Mouse (Mus musculus) liver, postnatal 0 days (tissue): ENCODE measurements at regions not wholly inside any gene's neighbourhood (a gene's known extent, or its start where the extent isn't known, plus 50 kb on each side); places are given as distances from the start of the nearest gene placed in this dataset.

Experiments
- ATAC-seq: fragments of 200-750 bp; cut with Nextera tagmentation; 2 replicates; pipeline ENCODE4 v1.8.0; 2017; ENCODE audit warnings: mild to moderate bottlenecking, moderate library complexity
- DNase-seq: peaks from one replicate; pipeline ENCODE4 v3.0.0-alpha.2; 2016
- H3K27ac ChIP-seq: fragments of 300-500 bp; sonication (generic); 2 replicates; pipeline ENCODE4 v1.5.1; 2014; ENCODE audit warnings: antibody characterized with exemption, moderate library complexity, mild to moderate bottlenecking, low read depth
- H3K27me3 ChIP-seq: fragments of 300-500 bp; sonication (generic); 2 replicates; pipeline ENCODE4 v1.6.1; 2014; ENCODE audit warnings: low read length, control low read depth, mixed read lengths; ENCODE audit not compliant: insufficient read depth
- H3K36me3 ChIP-seq: fragments of 300-500 bp; sonication (generic); replicated peaks from 2 replicates; pipeline ENCODE4 v1.6.1; 2014; ENCODE audit warnings: mild to moderate bottlenecking, control low read depth, low read length, moderate library complexity, mixed read lengths; ENCODE audit not compliant: insufficient read depth
- H3K4me1 ChIP-seq: fragments of 300-500 bp; sonication (generic); 2 replicates; pipeline ENCODE4 v1.6.1; 2014; ENCODE audit warnings: antibody characterized with exemption, mild to moderate bottlenecking, control low read depth; ENCODE audit not compliant: insufficient read depth
- H3K4me2 ChIP-seq: fragments of 300-500 bp; sonication (generic); 2 replicates; pipeline ENCODE4 v1.6.1; 2014; ENCODE audit warnings: low read depth, mild to moderate bottlenecking, low read length, moderate library complexity, mixed read lengths
- H3K4me3 ChIP-seq: fragments of 300-500 bp; sonication (generic); 2 replicates; pipeline ENCODE4 v1.5.1; 2014; ENCODE audit warnings: low read depth, low read length
- H3K9ac ChIP-seq: fragments of 300-500 bp; sonication (generic); replicated peaks from 2 replicates; pipeline ENCODE4 v1.6.1; 2014; ENCODE audit warnings: mild to moderate bottlenecking, moderate library complexity
- H3K9me3 ChIP-seq: fragments of 300-500 bp; sonication (generic); 2 replicates; pipeline ENCODE4 v1.6.1; 2016; ENCODE audit warnings: mild to moderate bottlenecking, control low read depth, low read length, mixed read lengths
- CTCF ChIP-seq: sonication (generic); IDR thresholded peaks from 2 replicates; pipeline ENCODE4 v1.5.1; 2016; ENCODE audit warnings: antibody characterized with exemption, low read depth
- EP300 ChIP-seq: IDR thresholded peaks from 2 replicates; pipeline ENCODE4 v1.6.1; 2016; ENCODE audit warnings: antibody characterized with exemption, low read depth, mild to moderate bottlenecking
- WGBS: fragments of 180-500 bp; shearing (Covaris S2); extraction: QIAGEN DNeasy Blood & Tissue Kit; methylation state at CpG from one replicate; pipeline ENCODE4 v1.1.7; 2014; ENCODE audit not compliant: insufficient replicate concordance; 5-methylcytosine and 5-hydroxymethylcytosine counted together

GRCm38 (mm10) chr4:55686771-55687170, 154.5 kb upstream of the Klf4 start:
- TF ChIP-seq EP300 (no peak), CTCF (no peak)
- Histone ChIP-seq H3K9me3 (no peaks in the 10 kb centered on the region), H3K27me3 (no peaks in the 10 kb centered on the region), H3K4me3 (no peak overlapping the region), H3K4me2 (no peak overlapping the region), H3K9ac (no peak overlapping the region), H3K4me1 (no peaks in the 10 kb centered on the region), H3K36me3 (no peaks in the 10 kb centered on the region), H3K27ac (no peak overlapping the region)
- DNase-seq (no peak), ATAC-seq (no peak)
- WGBS, result 80% methylated on average over 3 of the region's 3 CpGs

- Histone ChIP-seq H3K4me2 (no peak overlapping the region), H3K9ac (no peak overlapping the region), H3K36me3 (no peaks in the 10 kb centered on the region), H3K27me3 (no peaks in the 10 kb centered on the region), H3K9me3 (no peaks in the 10 kb centered on the region), H3K4me1 (no peaks in the 10 kb centered on the region), H3K4me3 (no peak overlapping the region), H3K27ac (no peak overlapping the region)
- ATAC-seq (no peak), DNase-seq (no peak)
- WGBS, result 56% methylated on average over 6 of the region's 6 CpGs
- no peak for TF ChIP-seq EP300
- no peak for TF ChIP-seq CTCF
These were observed 140.0 kb upstream of the Klf4 start for GRCm38 (mm10) chr4:55672288-55672687.

DNA sequence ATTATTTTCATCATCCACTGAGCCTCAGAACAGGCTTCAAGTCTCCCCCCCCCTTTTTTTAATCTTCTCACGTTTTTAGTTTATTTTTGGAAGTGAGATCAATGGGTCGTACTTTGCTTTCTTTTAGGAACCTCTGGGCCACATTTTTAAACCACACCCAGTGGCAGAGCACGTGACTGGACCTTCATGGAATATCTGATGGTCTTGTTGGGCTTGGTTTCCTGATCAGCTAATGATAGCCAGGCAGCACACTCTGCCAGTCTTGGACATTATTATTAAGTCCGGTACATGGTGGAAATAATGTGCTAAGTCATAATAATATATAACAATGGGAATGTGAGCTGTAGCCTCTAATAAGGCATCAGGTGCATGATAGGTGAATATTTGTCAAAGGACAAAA, 138.0 kb upstream of the Klf4 start:
- no peaks in the 10 kb centered on the region for H3K4me1 ChIP-seq
- ATAC-seq (no peak), DNase-seq (no peak)
- H3K36me3 ChIP-seq, result no peaks in the 10 kb centered on the region
- H3K9ac ChIP-seq, result no peak overlapping the region
- no peaks in the 10 kb centered on the region for H3K27me3 ChIP-seq
- H3K4me3 ChIP-seq, result no peak overlapping the region
- TF ChIP-seq CTCF (no peak), EP300 (no peak)
- no peak overlapping the region for H3K27ac ChIP-seq
- H3K9me3 ChIP-seq, result no peaks in the 10 kb centered on the region
- H3K4me2 ChIP-seq, result no peak overlapping the region
- WGBS, result 51% methylated on average over 4 of the region's 4 CpGs

DNA sequence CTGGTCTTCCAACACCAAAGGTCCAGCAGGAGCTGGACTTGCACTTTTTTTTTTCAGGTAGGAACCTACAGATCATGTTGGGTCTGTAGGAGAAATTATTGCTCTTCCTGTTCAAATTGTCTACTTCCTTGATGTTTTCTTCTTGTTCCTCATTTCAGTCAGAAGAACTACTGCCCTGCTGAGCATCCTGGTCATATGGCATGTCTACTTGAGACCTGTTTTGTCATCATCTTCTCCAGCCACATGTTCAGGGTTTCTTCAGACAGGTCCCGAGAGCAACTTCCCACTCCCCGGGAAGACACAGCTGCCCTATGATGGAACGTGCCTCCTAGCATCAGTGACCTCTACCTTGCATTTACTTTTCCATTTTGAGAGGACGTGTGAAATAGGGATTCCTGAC, 132.6 kb upstream of the Klf4 start:
- Histone ChIP-seq H3K9ac (no peak overlapping the region), H3K9me3 (no peaks in the 10 kb centered on the region), H3K4me3 (no peak overlapping the region), H3K27ac (no peak overlapping the region), H3K27me3 (0 out of 2 replicates have a peak, but pooled peaks cover 3% of the 10 kb centered on the region), H3K36me3 (no peaks in the 10 kb centered on the region), H3K4me2 (no peak overlapping the region), H3K4me1 (no peaks in the 10 kb centered on the region)
- ATAC-seq (no peak), DNase-seq (no peak)
- no peak for TF ChIP-seq CTCF
- no peak for TF ChIP-seq EP300
- 48% methylated on average over 4 of the region's 4 CpGs for WGBS

DNA sequence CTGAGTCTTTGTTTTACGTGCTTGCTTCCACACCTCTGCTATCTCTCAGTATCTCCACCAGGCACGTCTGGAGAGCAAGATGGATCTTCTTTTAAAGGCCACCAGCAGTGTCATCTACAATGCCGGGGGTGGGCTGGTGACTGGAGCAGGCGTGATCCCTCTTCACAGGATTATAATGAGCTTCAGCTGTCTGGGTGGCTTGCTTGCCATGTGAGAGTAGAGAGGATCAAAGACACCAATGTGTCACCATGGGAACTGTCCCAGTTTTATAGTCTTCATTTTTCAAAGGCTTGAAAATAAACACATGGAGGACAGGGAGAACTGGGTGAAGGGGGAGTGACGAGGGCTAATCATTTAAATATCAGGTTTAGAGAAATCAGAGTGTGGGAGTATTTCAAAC, 131.6 kb upstream of the Klf4 start:
- 53% methylated on average over 5 of the region's 5 CpGs for WGBS
- Histone ChIP-seq H3K27me3 (0 out of 2 replicates have a peak, but pooled peaks cover 3% of the 10 kb centered on the region), H3K9me3 (no peaks in the 10 kb centered on the region), H3K36me3 (no peaks in the 10 kb centered on the region), H3K4me3 (no peak overlapping the region), H3K4me1 (no peaks in the 10 kb centered on the region), H3K9ac (no peak overlapping the region), H3K27ac (no peak overlapping the region), H3K4me2 (no peak overlapping the region)
- TF ChIP-seq CTCF (no peak), EP300 (no peak)
- ATAC-seq (no peak), DNase-seq (no peak)

DNA sequence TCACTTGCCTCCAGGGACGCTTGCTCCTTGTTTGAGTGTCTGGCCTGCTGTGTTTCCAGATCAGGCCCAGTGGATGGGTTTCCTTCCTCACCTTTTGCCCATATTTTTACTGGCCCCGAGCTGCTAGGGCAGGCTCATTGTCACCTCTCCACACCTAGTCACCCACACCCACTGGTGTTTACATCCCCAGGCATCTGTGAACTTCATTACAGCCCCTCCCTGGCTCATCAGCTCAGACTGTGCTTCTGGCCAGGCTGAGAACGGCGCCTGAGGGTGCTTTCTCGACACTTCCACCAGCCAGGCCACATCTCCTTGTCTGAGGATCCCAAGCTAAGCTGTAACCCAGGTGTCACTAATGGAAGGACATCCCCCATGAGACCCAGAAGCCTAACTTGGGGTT, 129.8 kb upstream of the Klf4 start:
- no peak overlapping the region for H3K4me3 ChIP-seq
- 58% methylated on average over 5 of the region's 5 CpGs for WGBS
- H3K9me3 ChIP-seq, result no peaks in the 10 kb centered on the region
- H3K27ac ChIP-seq, result no peak overlapping the region
- DNase-seq (no peak), ATAC-seq (no peak)
- peaks cover 7% of the 10 kb centered on the region; the same call in 1 of the 2 replicates for H3K27me3 ChIP-seq
- H3K4me2 ChIP-seq, result no peak overlapping the region
- no peaks in the 10 kb centered on the region for H3K36me3 ChIP-seq
- no peaks in the 10 kb centered on the region for H3K4me1 ChIP-seq
- H3K9ac ChIP-seq, result no peak overlapping the region
- no peak for TF ChIP-seq EP300
- no peak for TF ChIP-seq CTCF

- H3K27ac ChIP-seq, result no peak overlapping the region
- H3K27me3 ChIP-seq, result peaks cover 11% of the 10 kb centered on the region
- no peak overlapping the region for H3K4me3 ChIP-seq
- H3K9ac ChIP-seq, result no peak overlapping the region
- no peak overlapping the region for H3K4me2 ChIP-seq
- WGBS, result 81% methylated on average over 6 of the region's 6 CpGs
- H3K36me3 ChIP-seq, result no peaks in the 10 kb centered on the region
- TF ChIP-seq EP300, result no peak
- no peak for TF ChIP-seq CTCF
- no peaks in the 10 kb centered on the region for H3K9me3 ChIP-seq
- no peak for ATAC-seq
- no peaks in the 10 kb centered on the region for H3K4me1 ChIP-seq
- no peak for DNase-seq
These were observed 126.6 kb upstream of the Klf4 start for GRCm38 (mm10) chr4:55658904-55659303.
